Mouse (Mus musculus) forebrain, embryonic 11.5 days (tissue): ENCODE results near the gene Atpif1. TPM values are rescaled to one million over a fixed set of nuclear protein-coding genes. Genes with fewer than 3 reads are reported as not detected.

Source experiments
- ATAC-seq: fragments of 200-750 bp; cut with Nextera tagmentation; replicated peaks from 2 replicates; pipeline ENCODE4 v1.8.0; 2017; ENCODE audit warnings: moderate TSS enrichment; ENCODE audit not compliant: low FRiP score
- DNase-seq: peaks from one replicate; pipeline ENCODE4 v3.0.0-alpha.2; 2017; ENCODE audit warnings: low spot score
- H3K27ac ChIP-seq: fragments of 300-500 bp; sonication (generic); 2 replicates; pipeline ENCODE4 v1.5.1; 2014; ENCODE audit warnings: low read depth, low read length
- H3K27me3 ChIP-seq: fragments of 300-500 bp; sonication (generic); 2 replicates; pipeline ENCODE4 v1.6.1; 2014; ENCODE audit warnings: mild to moderate bottlenecking, low read length, mixed read lengths; ENCODE audit not compliant: control insufficient read depth, insufficient read depth
- H3K36me3 ChIP-seq: fragments of 300-500 bp; sonication (generic); 2 replicates; pipeline ENCODE4 v1.6.1; 2014; ENCODE audit warnings: mild to moderate bottlenecking, low read length, moderate library complexity, mixed read lengths; ENCODE audit not compliant: control insufficient read depth, insufficient read depth
- H3K4me1 ChIP-seq: fragments of 300-500 bp; sonication (generic); replicated peaks from 2 replicates; pipeline ENCODE4 v1.6.1; 2014; ENCODE audit warnings: low read length, mixed read lengths; ENCODE audit not compliant: control insufficient read depth, insufficient read depth
- H3K4me2 ChIP-seq: fragments of 300-500 bp; sonication (generic); 2 replicates; pipeline ENCODE4 v1.6.1; 2014; ENCODE audit warnings: low read depth, mild to moderate bottlenecking, low read length, moderate library complexity, mixed read lengths; ENCODE audit not compliant: severe bottlenecking
- H3K4me3 ChIP-seq: fragments of 300-500 bp; sonication (generic); 2 replicates; pipeline ENCODE4 v1.5.1; 2014; ENCODE audit warnings: low read depth, low read length
- H3K9ac ChIP-seq: fragments of 300-500 bp; sonication (generic); 2 replicates; pipeline ENCODE4 v1.6.1; 2014; ENCODE audit warnings: low read length
- H3K9me3 ChIP-seq: fragments of 300-500 bp; sonication (generic); 2 replicates; pipeline ENCODE4 v1.6.1; 2016; ENCODE audit warnings: low read length, mixed read lengths; ENCODE audit not compliant: control insufficient read depth
- WGBS: fragments of 180-500 bp; shearing (Covaris S2); extraction: QIAGEN DNeasy Blood & Tissue Kit; methylation state at CpG from one replicate; pipeline ENCODE4 v1.1.7; 2014; 5-methylcytosine and 5-hydroxymethylcytosine counted together
- polyA plus RNA-seq: library from polyadenylated mRNA; unstranded; fragments of >200 nt; fragmentation: Nextera tagmentation; extraction: Ambion mirVana; gene quantifications from 2 replicates; pipeline ENCODE4 v1.2.1, GENCODE M21; 2014

Gene Atpif1
- 905 and 906 TPM in 2 replicates for polyA plus RNA-seq

DNA sequence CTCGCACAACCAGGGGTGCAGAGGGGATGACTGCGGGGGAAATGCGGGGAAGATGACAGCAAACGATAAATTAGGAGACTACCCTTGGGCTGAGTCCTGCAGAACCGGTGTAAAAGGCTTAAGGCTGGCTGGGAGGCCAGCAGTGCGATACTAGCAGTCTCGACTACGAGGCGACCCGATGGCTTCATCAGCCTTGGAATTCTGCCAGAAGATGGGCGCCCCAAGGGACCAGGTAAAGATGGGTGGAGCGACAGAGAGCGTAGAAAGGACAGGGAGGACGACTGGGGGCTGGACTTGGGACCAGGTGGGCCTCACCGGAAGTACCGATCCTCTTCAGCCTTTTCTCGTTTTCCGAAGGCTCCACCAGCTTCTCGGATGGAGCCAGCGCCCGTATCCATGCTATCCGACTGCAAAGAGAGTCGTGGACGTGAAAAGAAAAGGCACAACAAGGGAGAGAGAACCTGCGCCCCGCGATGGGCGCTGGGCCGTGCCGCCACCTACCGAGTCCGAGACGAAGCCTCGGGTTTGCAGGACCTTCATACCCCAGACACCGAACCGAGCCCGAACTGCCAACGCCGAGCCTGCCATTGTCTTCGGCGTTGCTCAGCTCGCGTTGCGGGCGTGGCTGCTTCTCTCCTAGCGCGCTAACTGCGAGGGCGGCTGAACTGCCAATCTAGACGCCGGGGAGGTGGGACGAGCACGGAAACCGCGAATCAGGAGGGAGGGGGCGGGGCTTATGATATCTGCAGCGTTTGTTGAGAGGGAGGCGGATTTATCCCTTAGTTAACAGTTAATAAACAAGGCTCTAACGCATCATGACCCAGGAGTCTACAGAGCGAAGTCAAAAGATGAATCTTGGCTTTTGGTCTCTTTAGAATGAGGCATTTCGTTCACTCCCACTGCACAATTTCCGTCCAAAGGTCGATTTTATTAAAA is at the start of gene Atpif1:
Gene Atpif1, minus strand, starts transcription at position 679 of the 936 bp plus-strand sequence.
- H3K4me1 ChIP-seq, result peaks cover 8% of the 10 kb centered on the region; the same call in 1 of the 2 replicates
- H3K36me3 ChIP-seq, result peaks cover 5% of the 10 kb centered on the region; the same call in 1 of the 2 replicates
- H3K4me2 ChIP-seq, result peak within 1 kb of the TSS; percentile 94
- H3K9ac ChIP-seq, result peak within 1 kb of the TSS; percentile 93
- WGBS, result under 1% methylated on average over 63 of the region's 63 CpGs
- peak within 1 kb of the TSS; percentile 76 for H3K27ac ChIP-seq
- H3K9me3 ChIP-seq, result no peaks in the 10 kb centered on the region
- ATAC-seq (peak; percentile 90), DNase-seq (peak; percentile 95)
- H3K4me3 ChIP-seq, result peak within 1 kb of the TSS; percentile 77
- H3K27me3 ChIP-seq, result no peaks in the 10 kb centered on the region

DNA sequence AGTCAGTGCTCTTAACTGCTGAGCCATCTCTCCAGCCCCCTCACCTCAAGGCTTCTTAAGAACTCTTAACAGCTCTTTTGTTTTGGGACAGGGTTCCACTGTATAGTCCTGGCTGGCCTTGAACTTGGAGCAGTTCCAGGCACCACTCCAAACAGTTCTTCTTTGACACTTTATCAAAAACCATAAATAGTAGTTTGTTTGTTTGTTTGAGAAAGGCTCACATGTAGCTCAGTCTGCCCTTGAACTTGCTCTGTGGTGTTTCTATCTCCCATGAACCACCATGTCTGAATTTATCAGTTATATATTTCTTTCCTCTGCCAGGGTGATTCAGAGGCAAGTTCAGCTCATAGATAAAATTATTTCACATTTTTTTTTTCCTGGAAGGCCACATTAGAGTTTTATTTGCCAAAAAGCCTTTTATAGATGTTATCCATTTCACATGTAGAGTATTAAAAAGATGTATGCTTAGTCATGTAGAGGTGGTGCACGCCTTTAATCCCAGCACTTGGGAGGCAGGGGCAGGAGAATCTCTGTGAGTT is 41.4 kb upstream of the Atpif1 start:
- no peak for DNase-seq
- Histone ChIP-seq H3K9me3 (no peaks in the 10 kb centered on the region), H3K27me3 (no peaks in the 10 kb centered on the region), H3K9ac (no peak overlapping the region), H3K27ac (no peak overlapping the region), H3K36me3 (no peaks in the 10 kb centered on the region), H3K4me3 (no peak overlapping the region), H3K4me2 (no peak overlapping the region), H3K4me1 (no peaks in the 10 kb centered on the region)
- 90% methylated on average over 1 of the region's 1 CpGs for WGBS
- no peak for ATAC-seq

DNA sequence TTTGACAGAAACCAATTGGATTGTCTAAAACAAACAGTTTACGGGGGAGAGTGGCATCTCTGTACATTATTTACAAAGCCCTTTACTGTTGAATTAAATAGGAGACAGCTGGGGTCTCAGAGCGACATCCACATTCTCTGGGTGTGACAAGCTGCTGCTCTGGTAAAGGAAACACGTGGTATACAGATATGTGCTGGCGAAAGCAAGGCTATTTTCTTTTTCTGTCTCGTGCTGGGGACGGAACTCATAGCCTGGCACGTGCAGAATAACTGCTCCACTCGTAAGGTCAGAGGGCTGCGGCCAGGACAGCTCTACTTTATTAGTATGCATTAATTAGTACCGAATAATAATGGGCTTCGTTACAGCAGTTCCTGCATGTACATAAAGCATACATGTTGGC is 39.9 kb upstream of the Atpif1 start:
- Histone ChIP-seq H3K9ac (no peak overlapping the region), H3K4me3 (no peak overlapping the region), H3K4me1 (no peaks in the 10 kb centered on the region), H3K27me3 (no peaks in the 10 kb centered on the region), H3K4me2 (no peak overlapping the region), H3K9me3 (no peaks in the 10 kb centered on the region), H3K36me3 (no peaks in the 10 kb centered on the region), H3K27ac (no peak overlapping the region)
- 59% methylated on average over 11 of the region's 11 CpGs for WGBS
- ATAC-seq (no peak), DNase-seq (no peak)

DNA sequence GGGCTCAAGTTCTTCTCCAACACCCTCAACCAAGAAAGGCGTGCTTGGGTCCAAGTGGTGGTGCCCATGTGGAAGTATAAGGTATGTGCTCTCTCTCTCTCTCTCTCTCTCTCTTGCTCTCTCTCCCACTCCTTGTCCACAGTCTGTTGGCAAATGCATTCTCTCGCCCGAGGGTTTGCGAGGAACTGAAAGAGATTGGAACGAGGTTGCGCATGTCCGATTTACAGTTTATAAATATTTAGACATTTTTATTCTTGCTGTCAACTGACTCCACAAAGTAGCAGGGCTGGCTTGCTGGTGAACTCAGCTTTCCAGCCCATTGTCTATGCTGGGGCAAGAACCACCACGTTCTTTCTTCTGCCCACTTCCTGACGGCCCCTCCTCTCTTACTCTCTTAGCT is 37.7 kb upstream of the Atpif1 start:
- WGBS, result 85% methylated on average over 9 of the region's 9 CpGs
- H3K9ac ChIP-seq, result no peak overlapping the region
- no peaks in the 10 kb centered on the region for H3K4me1 ChIP-seq
- no peaks in the 10 kb centered on the region for H3K27me3 ChIP-seq
- H3K4me3 ChIP-seq, result no peak overlapping the region
- DNase-seq (no peak), ATAC-seq (no peak)
- no peak overlapping the region for H3K4me2 ChIP-seq
- no peaks in the 10 kb centered on the region for H3K9me3 ChIP-seq
- no peak overlapping the region for H3K27ac ChIP-seq
- no peaks in the 10 kb centered on the region for H3K36me3 ChIP-seq

DNA sequence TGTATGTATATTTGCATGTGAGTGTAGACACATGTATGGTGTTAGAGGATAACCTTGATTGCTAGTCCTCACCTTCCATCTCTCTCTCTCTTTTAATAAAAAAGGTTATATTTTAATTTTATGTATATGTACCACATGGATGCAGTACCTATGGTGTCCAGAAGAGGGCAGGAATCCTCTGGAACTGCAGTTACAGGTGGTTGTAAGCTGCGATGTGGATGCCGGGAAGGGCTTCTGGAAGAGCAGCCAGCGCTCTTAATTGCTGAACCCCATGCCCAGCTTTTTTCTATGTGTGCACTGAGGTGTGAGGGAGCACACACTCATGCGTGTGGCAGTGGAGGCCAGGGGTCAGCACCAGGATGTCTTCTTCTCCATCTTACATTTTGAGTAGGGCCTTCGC is 35.7 kb upstream of the Atpif1 start:
- ATAC-seq (no peak), DNase-seq (no peak)
- H3K27me3 ChIP-seq, result no peaks in the 10 kb centered on the region
- H3K36me3 ChIP-seq, result no peaks in the 10 kb centered on the region
- no peaks in the 10 kb centered on the region for H3K9me3 ChIP-seq
- H3K4me3 ChIP-seq, result no peak overlapping the region
- no peak overlapping the region for H3K4me2 ChIP-seq
- H3K27ac ChIP-seq, result no peak overlapping the region
- 91% methylated on average over 5 of the region's 5 CpGs for WGBS
- no peaks in the 10 kb centered on the region for H3K4me1 ChIP-seq
- H3K9ac ChIP-seq, result no peak overlapping the region

DNA sequence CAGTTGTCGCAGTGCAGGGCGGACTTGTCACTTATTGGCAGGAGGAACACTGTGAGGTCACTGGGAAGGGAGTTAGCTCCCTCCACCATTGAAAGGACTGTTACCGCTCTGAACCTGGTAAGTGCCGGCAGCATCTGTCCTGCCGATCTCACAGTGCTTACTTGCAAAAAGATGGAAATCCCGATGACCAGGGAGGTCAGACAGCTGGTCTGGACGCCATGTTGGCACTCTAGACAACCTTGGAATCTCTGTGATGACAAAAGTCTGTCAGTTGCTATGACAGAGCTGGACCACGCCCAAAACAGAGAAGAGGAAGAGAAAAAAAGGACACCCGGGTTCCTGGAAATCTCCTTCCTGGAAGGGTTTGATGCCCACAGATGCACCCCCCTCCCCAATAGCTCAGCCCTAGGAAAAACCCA is 33.9 kb upstream of the Atpif1 start:
- no peaks in the 10 kb centered on the region for H3K36me3 ChIP-seq
- H3K9ac ChIP-seq, result no peak overlapping the region
- 77% methylated on average over 9 of the region's 9 CpGs for WGBS
- H3K9me3 ChIP-seq, result no peaks in the 10 kb centered on the region
- H3K4me3 ChIP-seq, result no peak overlapping the region
- no peak for DNase-seq
- H3K4me2 ChIP-seq, result no peak overlapping the region
- no peak overlapping the region for H3K27ac ChIP-seq
- H3K4me1 ChIP-seq, result no peaks in the 10 kb centered on the region
- no peak for ATAC-seq
- no peaks in the 10 kb centered on the region for H3K27me3 ChIP-seq

DNA sequence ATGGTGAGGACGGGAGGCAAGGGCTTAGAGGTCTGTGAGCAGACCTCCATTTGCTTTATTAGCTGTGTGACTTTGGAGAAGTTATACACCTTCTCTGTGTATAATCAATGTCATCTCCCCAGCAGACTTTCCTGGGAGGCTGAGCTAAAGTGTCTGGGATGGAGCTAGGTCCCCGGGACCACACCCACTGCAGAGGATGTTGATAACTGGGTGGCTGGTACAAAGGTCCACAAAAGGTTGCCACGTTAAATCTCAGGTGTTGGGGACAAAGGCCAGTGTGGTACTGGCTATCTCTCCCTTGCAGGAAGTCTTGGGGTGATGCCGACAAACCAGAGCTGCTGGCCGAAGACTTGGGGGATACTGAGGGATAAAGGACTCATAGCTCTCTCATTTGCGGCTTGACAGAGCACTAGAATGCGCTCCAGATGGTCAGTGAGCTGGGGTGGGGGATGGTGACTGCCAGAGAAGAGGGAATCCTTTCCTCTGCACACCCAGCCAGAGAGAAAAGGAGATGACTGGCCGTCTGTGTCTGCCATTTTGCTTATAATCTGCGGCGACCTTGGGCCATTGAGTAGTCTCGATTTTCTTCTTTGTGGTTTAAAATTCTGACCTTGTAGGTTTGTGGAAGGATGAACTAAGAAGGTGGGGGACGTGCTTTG is 31.8 kb upstream of the Atpif1 start:
- H3K9me3 ChIP-seq, result no peaks in the 10 kb centered on the region
- no peak overlapping the region for H3K4me3 ChIP-seq
- H3K4me2 ChIP-seq, result no peak overlapping the region
- no peak for DNase-seq
- H3K4me1 ChIP-seq, result no peaks in the 10 kb centered on the region
- WGBS, result 82% methylated on average over 12 of the region's 12 CpGs
- no peak overlapping the region for H3K27ac ChIP-seq
- ATAC-seq, result no peak
- no peaks in the 10 kb centered on the region for H3K27me3 ChIP-seq
- H3K36me3 ChIP-seq, result no peaks in the 10 kb centered on the region
- H3K9ac ChIP-seq, result no peak overlapping the region

DNA sequence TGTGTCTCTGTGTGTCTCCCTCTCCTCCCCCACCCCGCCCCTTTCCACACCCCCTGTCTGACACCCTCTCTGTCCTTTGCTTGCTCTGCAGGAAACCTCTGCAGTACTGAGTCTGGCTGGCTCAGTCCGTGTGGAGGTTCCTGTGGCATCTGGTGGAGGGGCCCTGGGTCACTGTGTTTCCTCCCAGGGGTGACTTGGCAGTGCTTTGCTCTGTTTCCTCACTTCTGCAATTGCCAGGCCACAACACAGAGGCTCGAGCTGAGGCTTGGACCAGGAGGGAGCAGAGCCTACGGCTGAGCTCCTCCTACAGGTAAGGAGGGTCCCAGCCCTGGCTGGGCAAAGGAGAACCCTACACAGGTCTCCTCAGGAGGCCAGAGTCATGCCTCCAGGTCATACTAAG is 30.5 kb upstream of the Atpif1 start, which contains the start of gene Ptafr:
Gene Ptafr, plus strand, starts transcription at position 103 of the 400 bp plus-strand sequence.
- Histone ChIP-seq H3K4me2 (no peak within 1 kb of the TSS), H3K9me3 (no peaks in the 10 kb centered on the region)

More for the DNA sequence above, 30.5 kb upstream of the Atpif1 start, which contains the start of gene Ptafr:
- 45% methylated on average over 4 of the region's 4 CpGs for WGBS
- DNase-seq, result no peak
- no peaks in the 10 kb centered on the region for H3K4me1 ChIP-seq
- no peaks in the 10 kb centered on the region for H3K27me3 ChIP-seq
- ATAC-seq, result no peak
- no peaks in the 10 kb centered on the region for H3K36me3 ChIP-seq
- H3K4me3 ChIP-seq, result no peak within 1 kb of the TSS
- H3K27ac ChIP-seq, result no peak within 1 kb of the TSS
- H3K9ac ChIP-seq, result no peak within 1 kb of the TSS
